Mouse (Mus musculus): ENCODE measurements at regions not wholly inside any gene's neighbourhood (a gene's known extent, or its start where the extent isn't known, plus 50 kb on each side); places are given as distances from the start of the nearest gene placed in this dataset.

DNA sequence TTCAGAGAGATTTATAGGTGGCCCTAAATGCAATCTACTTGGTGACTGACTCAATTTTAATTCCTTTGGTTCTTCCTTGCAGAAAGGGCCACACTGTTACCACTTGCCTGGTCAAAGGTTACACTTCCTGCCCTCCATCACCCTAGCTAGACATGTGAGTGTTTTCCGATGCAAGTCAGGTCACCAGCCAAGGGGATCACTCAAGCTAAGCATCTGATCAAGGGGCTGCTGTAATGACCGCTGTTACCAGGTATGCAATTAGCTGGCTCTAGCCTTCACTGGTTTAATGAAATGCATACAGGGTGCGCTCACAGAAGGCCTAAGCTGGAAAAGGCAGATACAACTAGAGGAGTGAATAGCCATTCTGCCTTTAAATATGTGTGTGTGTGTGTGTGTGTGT is 105.1 kb downstream of the Mtx2 start:
- H3K9ac ChIP-seq, result no peak overlapping the region
- H3K4me2 ChIP-seq, result no peak overlapping the region
- no peaks in the 10 kb centered on the region for H3K9me3 ChIP-seq
- H3K4me3 ChIP-seq, result no peak overlapping the region
- 48% methylated on average over 3 of the region's 3 CpGs for WGBS
- H3K27me3 ChIP-seq, result peaks cover 8% of the 10 kb centered on the region; the same call in 1 of the 2 replicates
- no peak overlapping the region for H3K27ac ChIP-seq
- no peaks in the 10 kb centered on the region for H3K36me3 ChIP-seq
- peaks cover 7% of the 10 kb centered on the region; the same call in 1 of the 2 replicates for H3K4me1 ChIP-seq
- ATAC-seq (ENCODE audit: borderline replicate concordance, extremely low read depth, low FRiP score, low TSS enrichment), result no peak

GRCm38 (mm10) chr2:74933190-74933589 is 107.6 kb downstream of the Mtx2 start:
- no peaks in the 10 kb centered on the region for H3K36me3 ChIP-seq
- no peaks in the 10 kb centered on the region for H3K9me3 ChIP-seq
- no peak overlapping the region for H3K27ac ChIP-seq
- H3K9ac ChIP-seq, result no peak overlapping the region
- peaks cover 7% of the 10 kb centered on the region; the same call in 1 of the 2 replicates for H3K4me1 ChIP-seq
- no peak overlapping the region for H3K4me3 ChIP-seq
- H3K27me3 ChIP-seq, result peaks cover 28% of the 10 kb centered on the region
- no peak for ATAC-seq (ENCODE audit: borderline replicate concordance, extremely low read depth, low FRiP score, low TSS enrichment)
- 14% methylated on average over 8 of the region's 8 CpGs for WGBS
- no peak overlapping the region for H3K4me2 ChIP-seq

GRCm38 (mm10) chr2:74933771-74934170 is 108.2 kb downstream of the Mtx2 start:
- ATAC-seq (ENCODE audit: borderline replicate concordance, extremely low read depth, low FRiP score, low TSS enrichment), result no peak
- WGBS, result 78% methylated on average over 1 of the region's 1 CpGs
- peaks cover 7% of the 10 kb centered on the region; the same call in 1 of the 2 replicates for H3K4me1 ChIP-seq
- peaks cover 29% of the 10 kb centered on the region for H3K27me3 ChIP-seq
- no peaks in the 10 kb centered on the region for H3K36me3 ChIP-seq
- H3K4me2 ChIP-seq, result no peak overlapping the region
- H3K9me3 ChIP-seq, result no peaks in the 10 kb centered on the region
- H3K27ac ChIP-seq, result no peak overlapping the region
- H3K9ac ChIP-seq, result no peak overlapping the region
- H3K4me3 ChIP-seq, result no peak overlapping the region

GRCm38 (mm10) chr2:74938711-74939110 is 113.1 kb downstream of the Mtx2 start:
- Histone ChIP-seq H3K4me3 (no peak overlapping the region), H3K27me3 (peaks cover 21% of the 10 kb centered on the region), H3K9ac (no peak overlapping the region), H3K36me3 (no peaks in the 10 kb centered on the region), H3K4me2 (no peak overlapping the region), H3K4me1 (peaks cover 2% of the 10 kb centered on the region; the same call in 1 of the 2 replicates), H3K27ac (no peak overlapping the region), H3K9me3 (no peaks in the 10 kb centered on the region)
- WGBS, result 53% methylated on average over 9 of the region's 9 CpGs
- ATAC-seq (ENCODE audit: borderline replicate concordance, extremely low read depth, low FRiP score, low TSS enrichment), result no peak

DNA sequence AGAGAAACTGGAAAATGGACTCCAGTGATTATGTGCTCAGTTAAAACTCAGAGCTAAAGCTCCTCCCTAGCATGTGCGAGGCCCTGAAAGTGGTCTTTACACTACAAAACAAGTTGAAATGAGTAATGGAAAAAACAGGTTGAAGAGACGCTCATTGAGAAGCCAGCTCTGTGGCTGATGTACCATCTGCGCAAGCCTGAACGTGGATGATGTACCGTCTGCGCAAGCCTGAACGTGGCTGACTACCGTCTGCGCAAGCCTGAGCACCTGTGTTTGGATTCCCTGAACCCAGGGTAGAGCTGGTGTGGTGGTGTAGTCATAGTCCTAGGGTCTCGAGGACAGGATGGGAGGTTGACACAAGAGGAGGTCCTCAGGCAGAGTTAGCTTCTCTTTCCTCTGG is 116.4 kb downstream of the Mtx2 start:
- Histone ChIP-seq H3K9ac (no peak overlapping the region), H3K4me3 (no peak overlapping the region), H3K9me3 (no peaks in the 10 kb centered on the region), H3K36me3 (no peaks in the 10 kb centered on the region), H3K27me3 (peaks cover 12% of the 10 kb centered on the region), H3K4me1 (no peaks in the 10 kb centered on the region), H3K27ac (no peak overlapping the region), H3K4me2 (no peak overlapping the region)
- WGBS, result 82% methylated on average over 10 of the region's 10 CpGs
- no peak; the same call in 1 of the 2 replicates for ATAC-seq (ENCODE audit: borderline replicate concordance, extremely low read depth, low FRiP score, low TSS enrichment)

- H3K4me2 ChIP-seq, result no peak overlapping the region
- peaks cover 5% of the 10 kb centered on the region for H3K27me3 ChIP-seq
- WGBS, result 15% methylated on average over 6 of the region's 6 CpGs
- H3K9me3 ChIP-seq, result no peaks in the 10 kb centered on the region
- H3K9ac ChIP-seq, result no peak overlapping the region
- no peaks in the 10 kb centered on the region for H3K4me1 ChIP-seq
- H3K27ac ChIP-seq, result no peak overlapping the region
- no peaks in the 10 kb centered on the region for H3K36me3 ChIP-seq
- H3K4me3 ChIP-seq, result no peak overlapping the region
- ATAC-seq (ENCODE audit: borderline replicate concordance, extremely low read depth, low FRiP score, low TSS enrichment), result peak; percentile 90
These were observed 117.1 kb downstream of the Mtx2 start for GRCm38 (mm10) chr2:74942611-74943198.

- H3K27ac ChIP-seq, result no peak overlapping the region
- H3K9ac ChIP-seq, result no peak overlapping the region
- H3K27me3 ChIP-seq, result 0 out of 2 replicates have a peak, but pooled peaks cover 2% of the 10 kb centered on the region
- no peaks in the 10 kb centered on the region for H3K4me1 ChIP-seq
- H3K36me3 ChIP-seq, result no peaks in the 10 kb centered on the region
- no peaks in the 10 kb centered on the region for H3K9me3 ChIP-seq
- WGBS, result 85% methylated on average over 7 of the region's 7 CpGs
- no peak overlapping the region for H3K4me2 ChIP-seq
- no peak for ATAC-seq (ENCODE audit: borderline replicate concordance, extremely low read depth, low FRiP score, low TSS enrichment)
- no peak overlapping the region for H3K4me3 ChIP-seq
These were observed 119.7 kb downstream of the Mtx2 start for GRCm38 (mm10) chr2:74945185-74945749.

DNA sequence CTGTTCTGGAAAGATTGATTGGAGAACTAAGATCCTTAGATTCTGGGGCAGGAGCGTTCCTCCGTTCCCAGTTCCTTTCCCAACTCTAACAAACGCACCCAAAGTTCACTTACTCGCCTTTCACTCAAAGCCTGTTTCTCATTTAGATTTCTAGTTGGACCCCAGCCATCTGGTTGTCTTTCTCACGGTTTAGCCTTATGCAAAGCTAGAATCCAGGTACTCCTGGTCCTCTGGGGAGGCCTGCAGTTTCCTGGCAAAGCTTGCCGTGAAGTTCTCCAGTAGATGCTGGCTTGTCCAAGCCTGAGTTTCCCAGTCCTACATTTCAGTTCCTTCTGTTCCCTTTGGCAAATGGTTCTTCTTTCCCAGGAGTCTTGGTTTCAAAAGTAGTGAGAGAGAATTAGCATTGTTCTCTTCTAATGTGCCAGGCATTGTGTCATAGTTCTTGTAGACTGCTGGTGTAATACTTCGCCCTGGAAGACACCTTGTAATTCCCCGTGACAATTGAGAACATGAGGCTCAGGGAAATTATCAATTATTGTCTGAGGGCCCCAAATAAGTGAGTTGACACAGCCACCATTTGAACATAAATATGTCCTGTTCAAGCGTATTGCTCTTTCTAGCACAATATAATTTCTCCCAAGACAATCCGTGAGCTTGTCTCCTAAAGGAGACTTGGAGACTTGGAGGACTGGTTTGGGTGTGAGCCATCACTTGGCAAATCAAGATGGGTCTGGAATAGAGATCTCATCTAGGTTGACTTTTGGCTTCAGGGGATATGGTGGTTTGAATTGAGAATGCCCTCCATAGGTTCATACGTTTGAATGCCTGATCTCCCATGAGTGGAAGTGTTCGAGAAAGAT is 126.0 kb downstream of the Mtx2 start:
- H3K4me2 ChIP-seq, result no peak overlapping the region
- no peak overlapping the region for H3K4me3 ChIP-seq
- H3K4me1 ChIP-seq, result no peaks in the 10 kb centered on the region
- 82% methylated on average over 12 of the region's 12 CpGs for WGBS
- no peak for ATAC-seq (ENCODE audit: borderline replicate concordance, extremely low read depth, low FRiP score, low TSS enrichment)
- H3K9ac ChIP-seq, result no peak overlapping the region
- no peaks in the 10 kb centered on the region for H3K36me3 ChIP-seq
- 0 out of 2 replicates have a peak, but pooled peaks cover 2% of the 10 kb centered on the region for H3K27me3 ChIP-seq
- no peaks in the 10 kb centered on the region for H3K9me3 ChIP-seq
- H3K27ac ChIP-seq, result no peak overlapping the region

GRCm38 (mm10) chr2:74954101-74954500 is 128.5 kb downstream of the Mtx2 start:
- H3K4me1 ChIP-seq, result no peaks in the 10 kb centered on the region
- no peak overlapping the region for H3K9ac ChIP-seq
- H3K9me3 ChIP-seq, result no peaks in the 10 kb centered on the region
- 68% methylated on average over 9 of the region's 9 CpGs for WGBS
- H3K36me3 ChIP-seq, result no peaks in the 10 kb centered on the region
- no peak overlapping the region for H3K4me3 ChIP-seq
- no peak overlapping the region for H3K4me2 ChIP-seq
- H3K27ac ChIP-seq, result no peak overlapping the region
- ATAC-seq (ENCODE audit: borderline replicate concordance, extremely low read depth, low FRiP score, low TSS enrichment), result no peak
- H3K27me3 ChIP-seq, result peaks cover 1% of the 10 kb centered on the region; the same call in 1 of the 2 replicates

GRCm38 (mm10) chr2:74955281-74956128 is 129.9 kb downstream of the Mtx2 start:
- Histone ChIP-seq H3K4me3 (no peak overlapping the region), H3K27me3 (no peaks in the 10 kb centered on the region; the same call in 1 of the 2 replicates), H3K4me1 (no peaks in the 10 kb centered on the region), H3K9ac (no peak overlapping the region), H3K36me3 (no peaks in the 10 kb centered on the region), H3K4me2 (no peak overlapping the region), H3K9me3 (no peaks in the 10 kb centered on the region), H3K27ac (no peak overlapping the region)
- ATAC-seq (ENCODE audit: borderline replicate concordance, extremely low read depth, low FRiP score, low TSS enrichment), result no peak
- WGBS, result 56% methylated on average over 4 of the region's 4 CpGs

DNA sequence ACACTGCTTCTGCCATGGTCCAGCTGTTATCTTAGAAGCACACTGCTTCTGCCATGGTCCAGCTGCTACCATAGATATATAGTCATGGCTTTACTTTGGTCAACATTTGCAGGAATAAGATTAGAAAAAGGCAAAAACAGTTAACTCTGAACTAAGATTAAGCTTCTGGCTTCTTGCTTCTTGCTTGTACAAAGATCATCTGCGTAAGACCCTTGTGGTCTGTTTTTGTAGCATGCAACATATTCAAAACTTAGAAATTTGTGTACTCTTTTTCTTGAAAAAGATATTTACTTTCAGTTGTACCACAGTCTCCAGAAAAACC is 130.5 kb downstream of the Mtx2 start:
- H3K4me2 ChIP-seq, result no peak overlapping the region
- WGBS, result 47% methylated on average over 1 of the region's 1 CpGs
- no peaks in the 10 kb centered on the region for H3K9me3 ChIP-seq
- H3K36me3 ChIP-seq, result no peaks in the 10 kb centered on the region
- no peak overlapping the region for H3K4me3 ChIP-seq
- H3K4me1 ChIP-seq, result no peaks in the 10 kb centered on the region
- no peak overlapping the region for H3K9ac ChIP-seq
- H3K27ac ChIP-seq, result peak overlapping the region; percentile 38
- no peaks in the 10 kb centered on the region; the same call in 1 of the 2 replicates for H3K27me3 ChIP-seq
- no peak for ATAC-seq (ENCODE audit: borderline replicate concordance, extremely low read depth, low FRiP score, low TSS enrichment)
